Mouse (Mus musculus): ENCODE results near the gene Rhbdd3. TPM values are rescaled to one million over a fixed set of nuclear protein-coding genes. Genes with fewer than 3 reads are reported as not detected.
A peak's percentile ranks its signal among the peaks of the same experiment; 100 is the strongest.

The Rhbdd3 gene
- total and polyA plus RNA-seq, 3 experiments: 35.9 to 55.7 TPM; not detected in 1

DNA sequence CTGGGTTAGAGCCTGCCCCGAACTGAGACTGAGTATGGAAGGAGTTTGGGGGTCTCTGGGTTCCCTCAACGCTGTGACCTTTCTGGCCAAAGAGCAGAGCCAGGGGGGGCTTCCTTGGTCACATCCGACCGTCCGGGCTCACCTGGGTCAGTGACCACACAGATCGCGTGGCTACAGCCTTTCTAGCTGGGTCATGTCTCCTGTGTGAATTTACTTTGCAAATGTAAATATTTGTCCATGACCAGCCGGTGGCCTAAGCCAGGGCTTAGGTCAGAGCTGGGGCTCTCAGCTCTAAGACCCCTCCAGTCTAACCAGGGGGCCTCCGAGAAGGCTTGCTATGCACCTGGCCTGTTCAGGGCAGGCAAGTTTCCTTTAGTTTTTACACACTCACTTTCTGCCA lies 40.6 kb downstream of the Rhbdd3 start:
- Histone ChIP-seq H3K27ac (ENCODE audit: control insufficient read depth, low read depth, low read length) (no peak overlapping the region), H3K4me1 (ENCODE audit: control insufficient read depth in 1 of 2, insufficient read depth in 2 of 2, low read length in 2 of 2) (peaks cover 0 to 3% of the 10 kb centered on the region in 2 experiments; a peak in 1 of 4 replicates), H3K79me2 (ENCODE audit: control insufficient read depth, insufficient read depth, low read length, poor library complexity) (no peaks in the 10 kb centered on the region), H3K27me3 (ENCODE audit: control insufficient read depth in 1 of 2, insufficient read depth in 2 of 2, low read length in 2 of 2) (no peaks in the 10 kb centered on the region), H3K9me3 (replicated peaks; ENCODE audit: insufficient read depth, low read length) (no peaks in the 10 kb centered on the region), H3K36me3 (ENCODE audit: control insufficient read depth in 1 of 2, insufficient read depth in 2 of 2, low read length in 2 of 2) (no peaks in the 10 kb centered on the region), H3K4me3 (ENCODE audit: control insufficient read depth in 1 of 2, insufficient read depth in 1 of 2, low read depth in 2 of 2, low read length in 2 of 2) (no peak overlapping the region), H3K9ac (ENCODE audit: control insufficient read depth, low read depth, low read length, poor library complexity, severe bottlenecking) (no peak overlapping the region)
- no peak for DNase-seq (ENCODE audit: low read depth, low spot score)
- TF ChIP-seq JUND (IDR thresholded peaks at IDR 0.05; ENCODE audit: low read depth, low read length): no peak
- TF ChIP-seq CTCF (IDR thresholded peaks at IDR 0.05 in 2 of 3, conservative IDR thresholded peaks at IDR 0.05 in 1 of 3; ENCODE audit: control insufficient read depth in 1 of 3, insufficient read depth in 1 of 3, low read depth in 2 of 3, low read length in 3 of 3, poor library complexity in 1 of 3, severe bottlenecking in 1 of 3): no peak
- TF ChIP-seq MXI1 (IDR thresholded peaks at IDR 0.05; ENCODE audit: low read depth, low read length): no peak
- no peak for TF ChIP-seq MYC (IDR thresholded peaks at IDR 0.05; ENCODE audit: low read depth, low read length)
- no peak for TF ChIP-seq E2F4 (IDR thresholded peaks at IDR 0.05; ENCODE audit: borderline replicate concordance, low read depth, low read length)
- TF ChIP-seq TBP (IDR thresholded peaks at IDR 0.05; ENCODE audit: low read depth, low read length): no peak
- TF ChIP-seq USF2 (IDR thresholded peaks at IDR 0.05; ENCODE audit: borderline replicate concordance in 1 of 2, insufficient read depth in 1 of 2, low read depth in 1 of 2, low read length in 2 of 2): no peak
- no peak for TF ChIP-seq ZKSCAN1 (IDR thresholded peaks at IDR 0.05; ENCODE audit: low read depth, low read length)
- no peak for TF ChIP-seq GATA1 (IDR thresholded peaks at IDR 0.05; ENCODE audit: low read depth, low read length)
- TF ChIP-seq NELFE (IDR thresholded peaks at IDR 0.05; ENCODE audit: low read depth, low read length): no peak
- TF ChIP-seq MAZ (IDR thresholded peaks at IDR 0.05; ENCODE audit: low read depth, low read length): no peak
- no peak for TF ChIP-seq ELF1 (IDR thresholded peaks at IDR 0.05; ENCODE audit: low read depth, low read length)
- TF ChIP-seq CHD1 (IDR thresholded peaks at IDR 0.05; ENCODE audit: low read depth, low read length): no peak
- TF ChIP-seq MAX (IDR thresholded peaks at IDR 0.05; ENCODE audit: low read length): no peak
- no peak for TF ChIP-seq KAT2A (conservative IDR thresholded peaks at IDR 0.05; ENCODE audit: low read depth, low read length)
- TF ChIP-seq EP300 (IDR thresholded peaks at IDR 0.05; ENCODE audit: low read depth in 1 of 2, low read length in 2 of 2): no peak
- TF ChIP-seq USF1 (IDR thresholded peaks at IDR 0.05; ENCODE audit: low read depth, low read length): no peak
- no peak for TF ChIP-seq SIN3A (IDR thresholded peaks at IDR 0.05; ENCODE audit: low read length)
- TF ChIP-seq SMC3 (IDR thresholded peaks at IDR 0.05; ENCODE audit: low read depth, low read length): no peak

DNA sequence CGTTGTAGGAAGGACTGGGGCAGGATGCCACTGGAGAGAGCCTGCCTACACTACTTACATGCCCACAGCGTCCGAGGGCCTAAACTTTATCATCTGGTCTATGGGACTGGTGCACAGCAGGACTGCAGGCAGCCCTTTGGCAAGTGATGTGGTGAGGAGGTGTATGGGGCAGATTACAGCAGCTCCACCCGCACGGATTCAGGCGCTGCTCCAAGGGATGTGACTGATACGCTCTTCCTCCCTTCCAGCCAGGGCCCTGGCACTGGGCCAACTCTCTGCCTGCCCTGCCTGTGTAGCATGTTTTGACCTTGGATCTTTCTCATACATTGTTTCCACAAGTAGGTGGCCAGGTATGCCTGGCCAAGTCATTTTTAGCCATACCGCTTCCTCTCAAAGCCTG lies 41.9 kb downstream of the Rhbdd3 start:
- H3K27me3 ChIP-seq (ENCODE audit: control insufficient read depth in 1 of 2, insufficient read depth in 2 of 2, low read length in 2 of 2): no peaks in the 10 kb centered on the region
- DNase-seq (ENCODE audit: low read depth, low spot score): peak; percentile 86
- peak; percentile 43; the same call in 1 of the 2 replicates for TF ChIP-seq TBP (IDR thresholded peaks at IDR 0.05; ENCODE audit: low read depth, low read length)
- peak; percentile 43 to 56; a peak in 3 of 4 replicates for TF ChIP-seq EP300 (IDR thresholded peaks at IDR 0.05; ENCODE audit: low read depth in 1 of 2, low read length in 2 of 2)
- peak; percentile 34 for TF ChIP-seq TCF12 (IDR thresholded peaks at IDR 0.05; ENCODE audit: low read depth, low read length)
- no peak for TF ChIP-seq SIN3A (IDR thresholded peaks at IDR 0.05; ENCODE audit: low read length)
- no peak for TF ChIP-seq KAT2A (conservative IDR thresholded peaks at IDR 0.05; ENCODE audit: low read depth, low read length)
- 0 out of 2 replicates have a peak, but pooled peaks have one; percentile 24 for TF ChIP-seq ETS1 (IDR thresholded peaks at IDR 0.05; ENCODE audit: low read depth, low read length)
- no peak for TF ChIP-seq USF2 (IDR thresholded peaks at IDR 0.05; ENCODE audit: borderline replicate concordance in 1 of 2, insufficient read depth in 1 of 2, low read depth in 1 of 2, low read length in 2 of 2)
- TF ChIP-seq MAX (IDR thresholded peaks at IDR 0.05; ENCODE audit: low read length): no peak
- no peak for TF ChIP-seq ELF1 (IDR thresholded peaks at IDR 0.05; ENCODE audit: low read depth, low read length)
- no peak for TF ChIP-seq MYB (IDR thresholded peaks at IDR 0.05; ENCODE audit: low read depth, low read length)
- no peak for TF ChIP-seq RAD21 (IDR thresholded peaks at IDR 0.05; ENCODE audit: low read depth, low read length)
- no peak for TF ChIP-seq HCFC1 (IDR thresholded peaks at IDR 0.05; ENCODE audit: low read depth, low read length)
- no peak for TF ChIP-seq USF1 (IDR thresholded peaks at IDR 0.05; ENCODE audit: low read depth, low read length)
- TF ChIP-seq MAZ (IDR thresholded peaks at IDR 0.05; ENCODE audit: low read depth, low read length): no peak
- TF ChIP-seq SMC3 (IDR thresholded peaks at IDR 0.05; ENCODE audit: low read depth, low read length): no peak
- TF ChIP-seq MYC (IDR thresholded peaks at IDR 0.05; ENCODE audit: low read depth, low read length): no peak
- TF ChIP-seq MXI1 (IDR thresholded peaks at IDR 0.05; ENCODE audit: low read depth, low read length): no peak
- TF ChIP-seq POLR2AphosphoS2 (IDR thresholded peaks at IDR 0.05; ENCODE audit: low read length): no peak
- TF ChIP-seq CHD1 (IDR thresholded peaks at IDR 0.05; ENCODE audit: low read depth, low read length): no peak
- TF ChIP-seq GATA1 (IDR thresholded peaks at IDR 0.05; ENCODE audit: low read depth, low read length): peak; percentile 32; the same call in 1 of the 2 replicates
- TF ChIP-seq RCOR1 (IDR thresholded peaks at IDR 0.05; ENCODE audit: low read depth, low read length): peak; percentile 74; the same call in 1 of the 2 replicates
- TF ChIP-seq ZNF384 (IDR thresholded peaks at IDR 0.05; ENCODE audit: low read depth, low read length): no peak
- peak; percentile 32; the same call in 1 of the 2 replicates for TF ChIP-seq TAL1 (IDR thresholded peaks at IDR 0.05; ENCODE audit: low read length)
- no peak for TF ChIP-seq CHD2 (IDR thresholded peaks at IDR 0.05; ENCODE audit: low read length)

More for the DNA sequence above, 41.9 kb downstream of the Rhbdd3 start:
- H3K4me1 ChIP-seq (ENCODE audit: control insufficient read depth in 1 of 2, insufficient read depth in 2 of 2, low read length in 2 of 2): peaks cover 0 to 3% of the 10 kb centered on the region in 2 experiments; a peak in 1 of 4 replicates
- H3K36me3 ChIP-seq (ENCODE audit: control insufficient read depth in 1 of 2, insufficient read depth in 2 of 2, low read length in 2 of 2): no peaks in the 10 kb centered on the region
- no peak overlapping the region for H3K27ac ChIP-seq (ENCODE audit: control insufficient read depth, low read depth, low read length)
- H3K4me3 ChIP-seq (ENCODE audit: control insufficient read depth in 1 of 2, insufficient read depth in 1 of 2, low read depth in 2 of 2, low read length in 2 of 2): no peak overlapping the region
- H3K79me2 ChIP-seq (ENCODE audit: control insufficient read depth, insufficient read depth, low read length, poor library complexity): no peaks in the 10 kb centered on the region
- no peaks in the 10 kb centered on the region for H3K9me3 ChIP-seq (replicated peaks; ENCODE audit: insufficient read depth, low read length)
- H3K9ac ChIP-seq (ENCODE audit: control insufficient read depth, low read depth, low read length, poor library complexity, severe bottlenecking): no peak overlapping the region
